Mouse (Mus musculus) frontal cortex, postnatal 14 days (tissue): Measurements from ENCODE around the gene Slco3a1.

Experiments used
- DNase-seq, 2 experiments: peaks; one replicate each; pipeline ENCODE4 v3.0.0; 2022; ENCODE audit warnings: low spot score in 2 of 2

The Slco3a1 gene

GRCm38 (mm10) chr7:74528182-74528581 is 26.4 kb downstream of the Slco3a1 start:
- no peak for DNase-seq

GRCm38 (mm10) chr7:74527689-74528088 is 26.9 kb downstream of the Slco3a1 start:
- no peak for DNase-seq

- no peak for DNase-seq
These were observed 28.6 kb downstream of the Slco3a1 start for GRCm38 (mm10) chr7:74526030-74526429.

DNA sequence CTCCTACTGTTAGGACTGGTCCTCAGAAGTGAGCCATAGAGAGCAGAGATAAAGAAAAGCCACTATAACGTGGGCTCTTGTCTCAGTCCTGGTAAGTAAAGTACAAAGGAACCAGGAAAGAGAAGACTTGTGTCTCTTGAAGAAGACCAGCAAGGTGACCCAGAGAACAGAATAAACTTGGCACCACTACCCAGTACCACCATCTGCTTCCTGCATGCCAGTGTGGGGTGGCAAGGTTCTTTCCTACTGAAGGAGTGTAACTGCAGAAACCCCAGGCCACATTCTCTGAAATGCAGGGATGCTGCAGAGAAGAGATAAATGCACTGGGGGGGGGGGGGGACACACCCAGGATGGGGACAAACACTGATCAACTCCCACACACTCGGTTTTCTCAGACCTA is 29.0 kb downstream of the Slco3a1 start:
- DNase-seq: no peak

DNA sequence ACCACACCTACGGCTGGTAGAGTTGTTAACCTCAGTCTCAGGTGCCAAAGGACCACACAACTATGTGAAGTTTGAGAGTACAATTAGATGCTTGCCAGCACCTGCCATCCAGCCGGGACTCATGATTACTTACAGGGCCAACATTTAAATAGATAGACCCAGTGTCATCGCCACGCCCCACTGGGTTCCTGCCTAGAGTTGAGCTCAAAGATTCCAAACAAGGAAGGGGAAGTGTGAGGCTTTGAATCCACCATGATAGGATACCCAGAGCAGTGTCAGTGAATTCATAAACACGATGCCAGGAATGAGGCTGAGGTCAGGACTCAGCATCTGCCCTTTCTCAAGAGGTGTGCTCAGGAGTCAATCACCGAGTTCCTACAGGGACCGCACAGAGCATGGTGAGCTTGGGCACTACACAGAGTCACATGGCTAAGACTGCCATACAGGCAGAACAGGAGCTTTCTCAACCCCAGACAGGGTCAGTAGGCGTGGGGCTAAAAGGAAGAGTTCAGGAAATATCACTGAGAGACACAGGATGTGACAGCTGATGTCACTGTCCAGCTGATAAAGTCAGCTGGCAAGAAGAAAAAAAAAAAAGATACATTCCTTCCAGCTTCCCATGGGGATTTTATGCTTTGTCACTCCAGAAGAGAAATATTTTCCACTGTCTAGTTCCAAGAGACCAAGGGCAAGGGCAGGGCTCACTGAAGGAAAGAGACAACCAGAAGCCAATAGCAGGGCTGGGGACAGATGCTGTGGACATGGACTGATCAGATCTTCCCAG is 30.2 kb downstream of the Slco3a1 start:
- DNase-seq: no peak

GRCm38 (mm10) chr7:74523086-74523485 is 31.5 kb downstream of the Slco3a1 start:
- no peak for DNase-seq

DNA sequence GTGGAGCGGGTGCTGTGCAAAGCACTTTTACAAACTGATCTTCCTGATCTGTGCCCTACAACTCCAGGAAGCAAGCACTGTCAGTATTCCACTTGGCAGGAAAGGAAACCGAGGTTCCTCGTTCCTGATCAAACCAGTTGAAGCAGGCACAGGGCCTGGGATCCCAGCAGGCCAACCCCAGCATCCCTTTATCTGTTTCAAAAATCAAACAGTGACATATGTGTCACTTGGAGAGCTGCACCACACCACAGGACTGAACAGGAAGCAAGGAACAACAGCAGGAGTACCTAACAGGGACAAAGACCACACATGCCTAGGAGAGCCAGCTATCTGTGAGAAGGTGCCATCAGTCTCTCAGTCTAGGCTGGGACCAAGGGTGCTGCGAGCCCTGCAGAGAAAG is 32.3 kb downstream of the Slco3a1 start:
- DNase-seq: no peak

DNA sequence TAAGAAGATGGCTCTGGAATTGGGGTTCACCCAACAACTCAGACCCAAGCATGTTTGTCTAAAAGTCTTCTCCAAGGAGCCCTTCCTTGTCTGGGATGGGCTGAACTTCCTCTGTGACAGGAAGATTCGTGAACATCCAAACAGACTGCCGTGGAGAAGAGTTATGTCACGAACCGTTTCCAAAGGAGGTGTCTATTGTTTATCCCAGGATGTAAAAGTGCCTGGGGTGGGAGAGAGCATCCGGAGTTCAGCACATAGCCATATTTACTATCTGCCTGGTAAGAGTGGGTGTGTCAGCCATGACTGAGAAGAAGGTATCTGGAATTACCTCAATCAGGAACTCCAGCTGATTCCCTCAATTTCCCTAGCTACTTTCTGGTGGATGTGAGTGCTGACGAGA is 35.2 kb downstream of the Slco3a1 start:
- DNase-seq: no peak

DNA sequence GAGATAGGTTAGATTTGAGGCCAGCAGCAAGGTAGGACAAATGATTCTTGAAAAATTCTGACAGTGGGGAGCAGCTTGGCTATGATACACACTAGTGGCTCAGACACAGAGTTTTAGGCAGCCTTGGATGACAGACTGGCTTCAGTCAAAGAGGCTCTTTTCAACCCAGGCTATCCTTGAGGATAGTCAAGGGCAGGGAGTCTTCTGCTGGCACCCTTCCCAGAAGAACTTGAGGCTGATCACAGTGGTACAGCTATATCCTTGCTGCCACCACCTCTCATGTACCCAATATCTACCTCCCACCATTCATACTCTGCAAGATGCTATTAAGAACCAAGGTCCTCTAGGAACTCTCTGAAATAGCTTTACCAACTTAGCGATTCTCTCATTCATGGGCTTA is 35.8 kb downstream of the Slco3a1 start:
- DNase-seq: no peak

- no peak for DNase-seq
These were observed 36.3 kb downstream of the Slco3a1 start for GRCm38 (mm10) chr7:74518255-74518654.

- no peak for DNase-seq
These were observed 43.9 kb downstream of the Slco3a1 start for GRCm38 (mm10) chr7:74510676-74511075.

- no peak for DNase-seq
These were observed 46.4 kb downstream of the Slco3a1 start for GRCm38 (mm10) chr7:74508205-74508604.

DNA sequence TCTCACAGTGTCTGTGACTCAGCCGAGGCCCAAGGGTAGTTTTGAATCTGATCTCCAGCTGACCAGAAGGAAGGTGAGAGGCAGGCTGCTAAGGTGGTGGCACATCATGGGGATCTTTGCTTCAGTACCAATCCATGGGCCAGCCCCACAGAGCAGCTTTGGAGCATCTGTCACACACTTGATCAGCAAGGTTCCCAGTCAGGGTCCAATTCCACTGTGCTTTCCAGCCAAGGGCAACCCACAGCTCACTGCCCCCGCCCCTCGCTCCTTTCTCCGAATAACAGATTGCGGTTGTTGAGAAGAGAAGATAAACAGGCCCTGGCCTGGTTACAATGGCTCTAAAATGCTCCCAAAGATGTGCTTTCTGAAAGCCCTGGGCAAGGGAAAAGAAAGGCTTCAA is 47.7 kb downstream of the Slco3a1 start:
- no peak for DNase-seq

DNA sequence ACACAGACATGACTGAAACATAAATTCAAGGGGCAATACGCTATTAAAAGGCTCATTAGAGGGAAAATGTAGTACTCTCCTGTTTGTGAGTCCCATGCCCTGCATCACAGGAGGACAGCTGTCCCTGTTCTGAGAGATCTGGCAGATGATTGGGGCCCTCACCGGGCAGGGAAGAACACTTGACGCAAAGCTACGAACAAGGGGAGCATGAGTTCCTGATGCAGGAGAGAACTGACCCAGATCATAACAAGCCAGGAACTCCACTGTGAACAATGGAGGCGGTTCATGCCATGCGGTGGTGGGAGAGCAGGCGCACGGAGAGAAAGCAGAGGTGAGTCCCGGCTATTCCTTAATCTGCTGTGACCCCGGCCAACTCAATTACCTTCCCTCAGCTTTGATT is 48.9 kb downstream of the Slco3a1 start:
- DNase-seq: no peak

- DNase-seq: no peak
These were observed 53.4 kb downstream of the Slco3a1 start for GRCm38 (mm10) chr7:74501187-74501586.

GRCm38 (mm10) chr7:74499470-74499869 is 55.1 kb downstream of the Slco3a1 start:
- no peak for DNase-seq

GRCm38 (mm10) chr7:74498266-74498980 is 56.2 kb downstream of the Slco3a1 start:
- DNase-seq: no peak

GRCm38 (mm10) chr7:74497203-74497602 is 57.4 kb downstream of the Slco3a1 start:
- no peak for DNase-seq

GRCm38 (mm10) chr7:74495451-74495850 is 59.1 kb downstream of the Slco3a1 start:
- no peak for DNase-seq

DNA sequence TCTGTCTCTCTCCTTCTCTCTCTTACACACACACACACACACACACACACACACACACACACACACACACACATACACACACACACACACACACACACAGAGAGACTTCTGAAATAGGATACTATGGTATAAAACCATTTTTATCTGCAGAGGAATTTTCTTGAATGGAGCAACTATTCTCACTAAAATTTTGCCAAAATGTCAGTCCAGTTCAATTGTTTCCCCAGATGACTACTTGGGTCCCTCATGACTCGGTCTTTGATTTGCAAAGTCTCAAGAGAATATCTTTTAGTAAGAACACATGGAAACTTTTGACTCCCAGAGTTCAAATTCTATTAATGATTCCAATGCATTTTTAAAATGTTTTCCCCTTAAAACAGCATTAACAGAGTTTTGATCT is 60.8 kb downstream of the Slco3a1 start:
- DNase-seq: no peak

DNA sequence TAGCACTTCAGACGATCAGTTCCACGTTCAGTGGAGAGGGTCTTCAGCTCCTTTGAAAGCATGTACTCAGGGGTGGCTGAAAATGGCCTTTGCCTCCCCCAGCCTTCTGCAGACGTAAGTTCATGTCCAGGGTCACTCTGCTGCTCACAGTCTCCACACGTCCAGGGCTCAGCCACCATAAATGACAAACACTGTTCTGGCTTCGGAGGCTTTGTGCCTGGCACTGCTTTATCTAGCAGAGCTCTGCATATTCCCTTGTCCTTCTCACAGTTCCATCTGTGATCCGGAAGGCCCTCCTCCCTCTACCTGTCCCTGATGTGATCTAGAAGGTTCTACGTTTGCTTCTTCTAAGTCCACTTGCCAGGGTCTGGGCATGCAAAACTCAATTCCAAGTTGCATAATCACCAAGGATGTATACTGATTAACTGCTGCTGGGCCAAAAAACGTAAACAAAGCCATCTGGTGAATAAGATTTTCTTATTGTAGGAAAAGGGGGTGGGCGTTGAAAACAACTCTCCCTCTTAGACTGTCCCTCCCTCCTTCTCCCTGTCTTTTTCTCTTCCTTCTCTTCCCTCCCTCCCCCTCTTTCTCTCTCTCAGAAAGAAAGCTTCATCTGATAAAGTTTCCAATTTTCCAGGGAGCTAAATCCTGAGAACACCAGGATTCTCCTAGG is 62.8 kb downstream of the Slco3a1 start:
- DNase-seq: no peak

DNA sequence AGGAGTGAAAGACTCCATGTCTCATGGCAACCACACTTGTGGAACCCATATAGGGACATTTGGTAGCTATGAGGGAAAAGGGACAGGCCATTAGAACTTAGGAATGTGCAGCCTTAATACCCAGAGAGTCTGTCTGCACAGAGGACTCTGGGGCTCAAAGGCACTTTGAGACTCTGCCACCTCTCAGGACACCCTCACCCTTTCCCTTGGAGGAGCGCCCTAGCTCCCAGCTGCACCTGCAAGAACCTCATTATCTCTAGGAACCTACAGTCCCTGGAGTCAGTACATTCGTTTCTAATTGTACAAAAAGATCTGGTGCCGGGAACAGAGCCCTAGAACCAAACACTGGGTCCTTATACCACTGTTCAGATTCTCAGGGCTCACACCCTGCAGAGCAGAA is 66.4 kb downstream of the Slco3a1 start:
- DNase-seq: no peak

- no peak for DNase-seq
These were observed 66.9 kb downstream of the Slco3a1 start for GRCm38 (mm10) chr7:74487727-74488126.
